Mouse (Mus musculus) E14TG2a.4 (cell line): ENCODE data around the gene Olfr98.

Experiments
- CTCF ChIP-seq: conservative IDR thresholded peaks from 2 replicates; pipeline ENCODE4 v1.5.1; 2014; ENCODE audit warnings: low read length
- NANOG ChIP-seq: IDR thresholded peaks from 2 replicates; pipeline ENCODE4 v1.6.1; 2014; ENCODE audit warnings: borderline replicate concordance, low read length, mixed read lengths

DNA sequence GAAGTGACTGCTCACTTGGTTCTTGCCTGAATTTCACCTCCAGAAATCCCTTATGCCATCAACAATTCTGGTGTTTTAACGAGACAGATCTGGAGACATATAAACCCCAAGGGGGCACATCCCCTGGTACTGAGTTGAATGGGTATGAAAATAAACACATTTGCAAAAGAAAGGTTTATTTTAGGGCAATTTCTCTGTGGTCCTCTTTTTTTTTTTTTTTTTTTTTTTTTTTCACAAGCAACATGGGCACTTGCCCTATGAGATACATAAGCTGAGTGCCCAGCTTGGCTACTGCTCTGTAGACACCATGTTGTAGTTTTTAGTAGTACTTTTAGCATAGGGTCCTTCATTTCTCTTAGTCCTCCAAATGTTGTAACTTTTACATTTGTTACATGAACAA is 19.8 kb upstream of the Olfr98 start, which contains the start of gene Olfr99:
- TF ChIP-seq CTCF (no peak), NANOG (no peak)
